Mouse (Mus musculus) c-Kit-negative CD71-positive TER-119-positive erythroid progenitor cells, embryonic 14.5 days (primary cell): Measurements from ENCODE around the gene Itpkb.

Source experiments
- DNase-seq: peaks from one replicate; pipeline ENCODE4 v3.0.0-alpha.2; 2013; ENCODE audit warnings: low read depth, low spot score

Gene Itpkb

DNA sequence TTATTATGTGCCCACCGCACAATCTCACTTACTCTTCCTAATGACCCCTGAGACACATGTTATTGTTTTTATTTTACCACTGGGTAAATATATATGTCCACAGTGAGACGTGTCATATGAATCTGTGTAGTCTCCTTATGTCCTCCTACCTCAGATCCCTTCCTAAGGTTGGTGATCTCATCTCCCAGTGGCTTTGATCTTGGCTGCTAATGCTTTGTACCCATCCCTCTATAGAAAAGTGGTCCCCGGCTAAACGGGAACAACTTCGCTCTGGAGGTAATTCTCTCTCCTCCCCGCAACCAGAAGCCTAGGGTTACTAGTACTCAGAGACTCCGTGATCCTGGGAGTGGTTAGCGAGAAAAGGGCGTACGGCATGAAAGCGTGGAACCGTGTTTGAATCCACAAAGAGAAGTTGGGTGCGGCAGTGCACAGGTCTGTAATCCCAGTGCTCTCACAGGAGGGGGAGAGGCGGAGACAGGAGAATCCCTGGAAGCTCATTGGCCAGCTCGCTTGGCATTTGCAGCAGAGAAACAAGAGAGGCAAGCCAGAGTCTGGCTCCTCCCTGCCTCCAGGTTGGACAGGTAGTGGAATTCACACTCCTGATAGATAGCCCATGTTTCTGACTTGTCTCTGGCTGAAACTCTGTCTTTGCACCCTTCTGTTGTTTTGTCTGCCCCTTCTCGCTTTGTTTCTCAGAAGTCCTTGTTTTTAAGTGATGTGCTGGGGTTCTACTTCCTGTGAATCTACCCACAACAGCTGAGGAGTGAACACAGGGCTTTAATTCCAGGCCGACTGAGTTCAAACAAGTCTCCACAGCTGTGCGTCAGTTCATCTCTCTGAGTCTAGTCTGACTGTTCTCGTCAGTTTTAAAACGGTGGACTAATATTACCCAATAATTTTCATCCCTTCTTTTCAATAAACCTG, 16.5 kb upstream of the Itpkb start:
- DNase-seq, result no peak

DNA sequence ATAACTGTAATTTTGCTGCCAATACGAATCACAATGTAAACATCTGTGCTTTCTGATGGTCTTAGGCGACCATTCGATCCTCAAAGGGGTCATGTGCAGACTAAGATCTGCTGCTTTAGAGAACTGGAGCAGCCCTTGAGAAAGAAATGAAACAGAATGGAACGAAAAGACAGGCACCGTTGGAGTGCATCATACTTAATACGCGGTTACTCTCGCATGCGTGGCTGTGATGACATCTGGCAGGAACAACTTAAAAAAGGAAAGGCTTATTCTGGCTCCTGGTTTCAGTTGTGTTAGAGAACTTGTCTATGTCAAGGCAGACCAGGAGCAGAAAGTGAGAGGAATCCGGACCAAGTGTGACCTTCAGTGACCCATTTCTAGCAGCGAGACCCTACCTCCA, 15.6 kb upstream of the Itpkb start:
- no peak for DNase-seq

DNA sequence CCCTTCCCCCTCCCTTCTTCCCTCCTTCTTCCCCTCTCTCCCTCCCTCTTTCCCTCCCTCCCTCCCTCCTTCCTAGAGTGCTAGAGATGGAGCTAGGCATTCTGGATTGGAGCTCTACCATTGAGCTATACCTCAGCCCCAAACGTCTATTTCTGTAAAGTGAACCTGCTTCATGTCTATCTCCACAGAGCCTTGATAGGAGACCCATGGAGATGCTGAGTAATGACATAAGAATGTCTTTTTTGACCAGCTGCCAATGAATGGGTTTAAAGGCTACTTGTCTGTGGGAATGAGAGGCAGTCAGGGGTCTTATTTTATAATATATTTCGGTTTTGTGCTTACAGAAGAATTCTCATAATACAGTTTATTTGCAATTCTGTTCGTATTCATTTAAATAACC, 15.2 kb upstream of the Itpkb start:
- DNase-seq, result no peak

DNA sequence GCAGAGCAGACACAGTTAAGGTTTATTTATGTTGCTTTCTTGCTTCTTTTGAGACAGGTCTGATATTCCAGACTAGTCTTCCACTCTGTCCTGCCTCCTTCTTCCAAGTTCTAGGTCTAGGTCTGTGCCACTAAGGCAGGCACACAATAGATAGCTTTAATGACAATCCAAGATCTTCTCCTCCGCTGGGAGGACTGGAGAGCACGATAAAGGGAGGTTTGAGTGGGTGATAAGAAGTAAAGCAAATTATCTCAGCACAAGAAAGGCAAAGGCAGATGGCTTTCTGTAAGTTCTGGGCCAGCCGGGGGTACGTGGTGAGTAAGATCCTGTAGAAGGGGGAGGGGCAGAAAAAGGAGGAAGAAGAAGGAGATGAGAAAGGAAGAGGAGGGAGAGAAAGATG, 12.8 kb upstream of the Itpkb start:
- no peak for DNase-seq

DNA sequence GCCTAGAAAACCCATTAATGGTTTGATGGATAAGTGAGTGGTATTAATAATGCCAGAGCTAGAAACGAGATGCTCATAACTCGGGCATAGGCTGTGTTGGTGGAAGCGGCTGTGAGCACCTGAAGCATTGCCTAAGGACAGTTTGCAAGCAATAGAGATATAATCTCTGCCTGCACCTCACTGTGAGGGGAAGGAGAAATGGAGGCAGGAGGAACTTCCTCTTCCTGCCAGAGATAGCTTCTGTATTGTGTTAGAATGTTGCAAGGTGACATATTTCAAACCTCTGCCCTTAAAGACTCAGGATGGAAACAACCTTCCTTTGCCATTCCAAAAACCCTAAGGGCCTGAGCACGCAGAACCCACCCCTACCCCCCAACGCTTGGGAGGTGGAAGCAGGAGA, 11.9 kb upstream of the Itpkb start:
- DNase-seq, result no peak

DNA sequence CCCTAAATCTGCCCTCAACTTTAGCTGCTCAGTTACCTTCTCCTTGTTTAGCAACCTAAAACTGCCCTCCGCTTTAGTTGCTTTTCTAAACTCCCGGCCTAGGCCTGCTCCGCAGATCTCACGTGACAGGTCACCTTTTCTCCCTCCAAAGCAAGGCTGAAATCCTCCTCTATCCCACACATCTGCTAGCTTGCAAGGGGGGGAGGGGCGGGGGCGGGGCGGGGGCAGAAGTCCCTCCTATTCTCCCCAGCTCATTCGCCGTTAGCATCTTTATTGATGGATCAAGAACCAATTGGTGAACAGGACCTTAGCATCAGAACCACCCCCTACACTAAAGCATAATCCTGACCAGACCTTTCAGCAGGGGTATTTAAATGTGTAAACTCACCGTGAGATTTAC, 10.4 kb upstream of the Itpkb start:
- DNase-seq, result no peak

DNA sequence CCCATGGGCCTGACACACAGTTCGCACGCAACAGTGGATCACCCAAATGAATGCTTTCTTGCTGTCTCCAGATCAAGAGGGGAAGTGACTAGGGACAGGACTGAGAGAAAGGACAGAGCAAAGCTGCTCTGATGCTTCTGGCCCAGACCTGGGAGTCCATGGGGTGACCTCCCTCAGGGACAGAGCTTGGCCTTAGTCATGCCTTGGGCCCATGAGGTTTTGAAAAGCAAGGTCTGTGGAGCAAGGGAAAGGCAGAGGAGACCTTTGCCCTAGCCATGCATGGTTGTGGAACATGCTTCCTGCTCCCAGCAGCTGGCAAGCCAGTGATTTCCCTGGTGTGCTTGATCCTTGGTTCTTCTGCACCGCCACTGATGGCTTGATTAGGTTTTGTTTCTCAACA, 7.4 kb upstream of the Itpkb start:
- DNase-seq, result no peak

DNA sequence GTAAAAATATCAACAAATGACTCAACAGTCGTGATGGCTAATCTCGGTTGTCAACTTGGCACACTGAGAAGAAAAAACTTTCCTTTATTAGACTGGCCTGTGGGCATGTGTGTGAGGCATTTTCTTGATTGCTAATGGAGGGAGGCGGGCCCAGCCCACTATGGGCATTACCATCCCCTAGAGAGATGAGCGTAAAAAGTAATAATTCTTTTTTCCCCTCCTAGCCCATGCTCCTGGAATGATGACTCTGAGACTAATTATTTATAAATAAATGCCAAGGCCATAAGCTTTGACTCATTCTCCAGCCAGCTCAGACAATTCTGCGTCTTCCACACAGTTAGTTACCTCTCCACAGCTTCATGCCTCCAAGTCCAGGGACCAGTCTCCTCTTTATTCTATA, 6.8 kb upstream of the Itpkb start:
- DNase-seq, result no peak

DNA sequence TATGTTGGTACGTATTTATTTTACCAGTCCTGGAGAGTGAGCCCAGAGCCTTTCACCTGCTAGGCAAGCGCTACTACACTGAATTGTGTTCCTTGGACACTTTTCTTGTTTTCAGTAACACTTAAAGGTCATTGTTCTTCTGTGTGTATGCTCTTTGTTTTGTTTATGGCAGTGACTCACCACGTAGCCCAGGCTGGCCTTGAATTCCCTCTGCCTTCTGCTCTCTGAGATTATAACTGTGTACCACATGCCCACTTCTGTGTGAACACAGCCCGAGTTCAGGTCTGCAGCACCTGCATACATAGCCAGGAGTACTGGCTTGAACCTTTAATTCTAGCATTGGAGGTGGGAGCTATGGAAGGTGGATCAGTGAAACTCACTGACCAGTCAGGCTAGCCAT, 6.0 kb upstream of the Itpkb start:
- DNase-seq, result no peak

DNA sequence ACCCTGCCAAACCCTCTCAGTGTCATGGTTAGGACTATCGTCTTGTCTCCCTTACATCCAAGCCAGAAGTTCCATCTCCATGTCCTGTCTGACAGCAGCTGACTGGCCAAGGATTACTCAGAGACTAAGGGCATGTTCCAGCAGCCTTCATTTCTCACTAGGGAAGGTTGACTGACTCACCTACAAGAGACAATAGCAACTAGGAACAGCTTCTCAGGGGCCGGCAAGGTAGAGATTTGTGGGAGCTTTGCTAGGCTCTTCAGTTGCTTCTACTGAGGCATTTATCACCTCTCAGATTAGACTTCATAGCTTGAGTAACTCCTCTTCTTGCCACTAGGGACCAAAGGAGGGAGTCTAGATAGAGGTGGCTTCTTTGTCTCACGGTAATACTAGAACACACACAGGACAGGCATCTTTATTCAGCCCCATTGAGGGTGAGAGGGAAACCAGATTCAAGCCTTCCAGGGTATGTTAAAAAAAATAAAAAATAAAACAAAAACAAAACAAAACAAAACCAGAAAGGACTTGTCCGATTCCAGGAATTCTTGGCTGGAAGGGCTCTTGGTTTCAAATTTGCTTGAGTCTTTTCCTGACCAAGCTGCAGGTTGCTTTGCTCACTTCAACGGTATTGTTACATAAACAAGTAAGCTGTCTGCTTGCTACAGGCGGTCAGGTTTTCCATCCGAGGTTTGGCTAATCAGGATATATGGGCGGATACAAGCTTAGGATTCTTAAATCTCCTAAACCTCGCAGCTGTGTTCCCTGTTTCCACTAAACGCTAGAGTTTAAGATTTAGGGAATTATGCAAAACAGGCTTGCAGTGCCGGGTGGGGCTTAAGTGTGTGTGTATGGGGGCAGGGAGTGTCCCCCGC, 1.3 kb upstream of the Itpkb start:
- DNase-seq, result no peak

DNA sequence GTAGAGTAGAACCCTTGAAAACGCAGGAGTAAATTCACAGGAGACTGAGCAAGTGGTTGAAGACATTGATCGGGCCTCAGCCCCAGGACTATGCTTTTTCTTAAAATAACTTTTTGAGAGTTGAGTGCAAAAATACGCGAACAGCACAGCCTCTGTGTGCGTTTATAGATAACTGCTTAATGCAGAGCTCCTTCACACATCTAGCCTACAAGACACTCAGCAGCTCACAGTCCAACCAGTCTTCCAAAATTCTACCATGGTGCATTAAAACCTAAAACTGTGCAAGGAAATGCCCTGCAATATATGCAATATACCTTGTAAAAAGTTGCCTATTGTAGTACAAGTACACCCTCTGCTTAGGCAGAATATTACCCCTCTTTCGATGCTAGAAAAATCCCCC, 579 bp upstream of the Itpkb start:
- DNase-seq, result no peak

DNA sequence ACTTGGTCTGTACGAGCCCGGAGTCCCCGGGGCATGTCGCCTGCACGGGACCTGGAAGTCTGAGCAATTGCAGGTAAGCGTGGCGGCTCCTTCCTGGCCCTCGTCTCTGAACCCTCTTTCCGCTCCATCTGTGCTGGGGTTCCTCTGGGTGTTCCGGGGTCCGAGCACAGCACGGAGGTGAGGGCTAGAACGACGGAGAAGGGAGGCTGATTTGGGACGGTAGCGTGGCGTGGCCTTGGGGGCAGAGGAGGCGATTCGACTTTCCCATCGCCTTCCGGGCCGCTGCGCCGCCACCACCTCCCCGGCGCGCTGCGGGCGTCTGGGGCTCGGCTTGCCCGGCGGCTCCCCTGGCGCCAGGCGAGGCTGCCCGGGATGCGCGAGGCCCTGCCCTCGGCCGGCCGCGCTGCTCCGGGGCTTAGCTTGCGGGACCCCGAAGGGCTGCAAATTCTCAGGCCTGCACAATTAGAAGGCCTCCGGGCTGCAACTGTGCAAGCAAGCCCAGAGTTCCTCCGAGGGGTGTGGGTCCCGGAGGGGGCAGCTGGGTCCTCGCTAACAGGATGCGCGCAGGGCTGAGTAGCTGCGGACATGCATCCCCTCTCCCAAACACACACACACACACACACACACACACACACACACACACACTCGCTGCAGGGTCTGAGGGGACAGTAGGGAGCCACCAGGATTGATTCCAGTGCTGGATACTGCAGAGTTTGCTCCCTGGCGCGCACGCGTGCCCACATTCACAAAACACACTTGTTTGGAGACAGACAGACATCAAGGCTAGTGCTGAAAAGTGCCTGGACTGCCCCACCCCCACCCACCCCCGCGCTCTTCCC, 641 bp downstream of the Itpkb start:
- DNase-seq, result no peak

DNA sequence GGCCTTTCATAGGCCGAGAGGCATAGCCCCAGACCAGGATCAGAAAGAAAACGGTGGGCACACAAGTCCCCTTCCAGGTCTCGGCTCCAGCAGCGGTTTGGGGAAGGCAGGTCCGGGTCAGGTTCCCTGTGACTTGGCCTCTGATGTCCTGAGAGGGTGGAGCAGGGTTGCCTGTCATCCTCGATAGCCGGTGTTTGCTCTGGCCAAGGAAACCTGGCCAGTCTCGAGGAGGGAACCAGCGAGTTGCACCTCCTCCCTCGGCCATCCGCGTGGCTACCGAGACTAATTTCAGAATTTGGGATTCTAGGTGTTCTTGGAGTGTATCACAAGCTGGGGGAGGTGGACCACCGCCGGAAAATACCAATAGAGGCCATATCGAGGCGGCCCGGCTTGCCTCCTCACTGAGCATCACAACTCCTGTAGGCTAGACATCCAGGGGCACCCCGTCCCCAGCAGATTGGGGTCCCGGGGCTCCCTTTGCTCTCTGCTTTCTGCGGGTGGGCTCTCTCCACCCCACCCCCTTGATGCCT, 1.3 kb downstream of the Itpkb start:
- no peak for DNase-seq

DNA sequence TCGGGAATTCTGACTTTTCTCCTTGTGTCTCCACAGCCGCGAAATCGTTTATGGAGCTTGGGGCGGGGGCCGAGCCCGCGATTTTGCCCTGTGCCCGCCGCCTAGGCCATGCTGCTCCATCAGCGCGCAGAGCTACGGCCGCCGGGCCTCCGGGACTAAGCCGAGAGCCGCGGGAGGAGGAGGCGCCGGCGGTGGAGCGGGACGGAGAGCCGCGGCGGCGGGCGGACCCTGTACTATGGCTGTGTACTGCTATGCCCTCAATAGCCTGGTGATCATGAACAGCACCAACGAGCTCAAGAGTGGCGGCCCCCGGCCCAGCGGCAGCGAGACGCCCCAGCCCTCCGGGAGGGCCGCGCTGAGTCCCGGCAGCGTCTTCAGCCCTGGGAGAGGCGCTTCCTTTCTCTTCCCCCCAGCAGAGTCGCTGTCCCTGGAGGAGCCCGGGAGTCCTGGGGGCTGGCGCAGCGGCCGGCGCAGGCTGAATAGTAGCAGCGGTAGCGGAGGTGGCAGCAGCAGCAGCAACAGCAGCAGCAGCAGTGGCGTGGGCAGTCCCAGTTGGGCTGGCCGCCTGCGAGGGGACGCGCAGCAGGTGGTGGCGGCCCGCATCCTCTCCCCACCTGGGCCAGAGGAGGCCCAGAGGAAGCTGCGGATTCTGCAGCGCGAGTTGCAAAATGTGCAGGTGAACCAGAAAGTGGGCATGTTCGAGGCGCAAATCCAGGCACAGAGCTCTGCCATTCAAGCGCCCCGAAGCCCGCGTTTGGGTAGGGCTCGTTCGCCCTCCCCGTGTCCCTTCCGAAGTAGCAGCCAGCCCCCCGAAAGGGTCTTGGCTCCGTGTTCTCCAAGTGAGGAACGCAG, 2.0 kb downstream of the Itpkb start:
- DNase-seq, result no peak

DNA sequence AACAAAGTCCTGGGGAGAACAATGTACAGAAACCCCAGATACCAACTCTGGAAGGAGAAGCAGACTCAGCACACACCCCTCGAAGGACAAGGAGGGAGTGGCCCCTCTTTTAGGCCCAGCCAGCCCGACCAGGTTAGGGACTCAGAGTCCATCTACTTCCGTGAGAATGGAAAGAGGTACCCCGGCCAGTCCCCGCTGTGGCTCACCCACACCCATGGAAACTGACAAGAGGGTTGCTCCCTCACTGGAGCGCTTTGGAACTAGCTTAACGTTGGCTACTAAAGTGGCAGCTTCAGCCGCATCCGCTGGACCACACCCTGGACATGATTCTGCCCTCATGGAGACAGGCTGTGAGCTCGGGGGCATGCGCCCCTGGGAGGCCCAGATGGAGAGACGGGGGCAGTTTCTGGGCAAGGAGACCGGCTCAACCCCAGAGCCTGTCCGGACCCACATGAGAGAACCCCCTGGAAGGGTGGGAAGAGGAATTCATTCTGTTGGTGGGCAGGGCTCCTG, 2.7 kb downstream of the Itpkb start:
- DNase-seq, result no peak

DNA sequence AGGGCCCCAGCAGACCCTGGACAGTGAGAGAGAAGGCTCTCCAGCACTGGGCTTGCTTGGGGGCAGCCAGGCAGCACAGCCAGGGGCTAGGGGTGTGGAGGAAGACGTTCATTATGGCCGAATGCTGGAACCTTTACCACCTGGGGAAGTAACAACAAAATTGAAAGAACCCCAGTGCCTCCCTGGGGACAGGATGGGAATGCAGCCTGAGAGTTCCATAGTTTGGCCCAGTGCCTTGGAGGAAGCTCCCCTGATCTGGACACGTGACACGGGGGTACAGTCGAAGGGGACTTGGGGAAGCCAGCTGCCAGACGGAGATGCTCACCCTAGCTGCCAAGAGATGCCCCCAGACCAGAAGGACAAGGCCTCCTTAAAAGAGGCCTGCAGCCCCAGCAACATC, 3.3 kb downstream of the Itpkb start:
- DNase-seq, result no peak

DNA sequence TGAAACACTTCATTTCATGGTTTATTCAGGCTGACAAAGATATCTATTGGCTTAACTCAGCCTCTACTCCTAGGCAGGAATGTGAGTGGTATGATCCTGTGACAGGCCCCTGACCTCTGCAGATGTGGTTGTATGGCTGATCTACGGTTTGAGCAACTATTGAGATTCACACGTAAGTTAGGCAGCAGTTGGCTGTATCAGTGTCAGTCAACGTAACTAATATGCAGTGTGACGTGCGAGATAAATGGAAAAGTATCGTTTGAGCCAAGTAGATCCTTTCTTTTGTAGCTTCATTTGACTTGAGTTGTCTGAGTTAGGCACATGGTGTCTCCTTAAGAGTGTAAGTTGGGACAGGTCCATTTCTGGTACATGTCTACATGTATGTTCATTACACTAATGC, 4.3 kb downstream of the Itpkb start:
- no peak for DNase-seq

DNA sequence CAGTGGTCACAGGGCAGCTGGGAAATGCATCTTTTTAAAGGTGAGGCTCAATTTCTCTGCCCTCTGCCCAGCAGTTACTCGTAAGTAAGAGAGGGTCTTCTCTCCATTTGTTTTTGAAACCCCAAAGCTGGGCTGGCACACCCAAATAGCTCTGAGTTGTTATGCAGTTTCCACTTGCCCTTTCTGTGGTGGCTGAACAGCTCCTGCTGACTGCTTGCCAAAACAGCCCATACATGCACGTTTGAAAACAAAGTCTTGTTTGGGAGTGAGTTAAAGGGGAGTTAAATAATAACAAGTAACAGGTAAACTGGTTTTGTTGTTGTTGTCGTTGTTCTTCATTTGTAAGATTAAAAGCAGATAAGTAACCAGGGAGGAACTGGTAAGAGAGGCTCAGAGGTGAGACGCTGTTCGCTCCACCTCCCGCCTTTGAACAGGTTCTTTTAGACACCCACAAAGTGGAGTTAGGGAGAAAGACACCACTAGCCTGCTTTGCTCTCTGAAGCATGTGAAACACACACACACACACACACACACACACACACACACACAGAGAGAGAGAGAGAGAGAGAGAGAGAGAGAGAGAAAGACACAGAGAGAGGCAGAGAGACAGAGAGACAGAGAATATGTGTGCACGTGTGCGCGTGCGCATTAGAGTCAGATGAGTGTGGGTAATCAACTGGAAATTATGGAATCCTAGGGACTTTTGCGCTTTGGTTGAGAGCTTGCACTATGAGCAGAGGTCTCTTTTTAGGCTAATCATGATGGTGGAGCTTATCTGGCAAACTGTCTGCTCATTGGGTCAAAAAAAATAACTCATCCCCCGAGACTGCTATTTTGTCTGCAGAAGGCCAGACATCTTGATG, 5.5 kb downstream of the Itpkb start:
- DNase-seq, result no peak

DNA sequence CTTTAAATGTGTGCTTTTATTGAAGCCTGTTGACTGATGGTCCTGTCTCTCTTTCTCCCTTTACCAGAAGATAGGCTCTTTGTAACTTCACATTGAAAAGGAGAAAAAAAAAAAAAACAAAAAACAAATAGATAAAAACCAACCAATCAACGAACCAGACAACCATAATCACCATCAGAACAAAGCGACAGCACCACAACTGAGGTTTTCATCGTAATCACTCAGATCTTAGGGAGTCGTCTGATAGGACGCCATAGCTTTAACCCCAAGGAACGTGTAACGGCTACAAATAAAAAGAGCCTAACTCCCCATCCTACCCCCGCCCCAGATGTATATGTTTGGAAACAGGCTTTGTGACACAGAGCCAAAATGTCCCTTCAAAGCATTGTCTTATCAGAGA, 8.1 kb downstream of the Itpkb start:
- no peak for DNase-seq

DNA sequence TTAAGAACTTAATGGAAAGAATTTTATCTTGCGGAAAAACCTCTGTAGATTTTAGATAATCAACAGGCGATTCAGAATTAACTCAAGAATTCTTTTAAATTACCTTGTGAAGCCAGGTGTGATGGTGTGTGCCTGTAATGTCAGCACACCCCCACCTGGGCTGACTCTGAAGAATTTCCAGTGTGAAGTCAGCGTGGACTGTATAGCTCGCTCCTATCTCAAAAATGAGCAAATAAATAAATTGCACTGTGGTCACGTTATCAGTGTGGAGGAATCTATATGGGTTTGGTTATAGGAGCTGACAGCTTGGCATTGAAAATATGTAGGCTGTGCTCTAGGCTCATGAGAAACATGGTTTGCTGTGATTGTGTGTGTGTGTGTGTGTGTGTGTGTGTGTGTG, 8.9 kb downstream of the Itpkb start:
- DNase-seq, result no peak
